Mouse (Mus musculus): ENCODE measurements at regions not wholly inside any gene's neighbourhood (a gene's known extent, or its start where the extent isn't known, plus 50 kb on each side); places are given as distances from the start of the nearest gene placed in this dataset.
"Not testable (repeated sequence)": the region's sequence is repeated elsewhere in the genome, so short reads cannot be mapped to it uniquely, and the experiment has no call there.

DNA sequence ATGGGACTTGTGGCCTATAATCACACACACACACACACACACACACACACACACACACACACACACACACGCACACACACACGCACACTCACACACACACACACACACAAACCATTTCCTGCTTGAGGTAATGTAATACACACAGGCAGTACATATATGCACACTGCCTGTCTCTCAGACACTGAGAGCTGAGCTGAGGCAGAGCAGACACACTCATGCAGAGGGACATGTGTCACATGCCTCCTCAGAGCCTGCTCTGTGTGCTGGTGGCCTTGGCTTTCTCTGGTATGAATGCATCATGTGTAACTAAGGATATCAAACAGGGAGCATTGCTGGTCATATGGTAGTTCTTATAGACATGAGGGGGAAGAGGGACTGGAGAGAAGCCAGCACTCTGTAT, 604.7 kb downstream of the Dad1 start:
- not testable (repeated sequence) for H3K27ac ChIP-seq (ENCODE audit: insufficient read depth, low read depth, low read length); H3K4me1 ChIP-seq (ENCODE audit: control insufficient read depth, insufficient read depth, low read length); H3K4me3 ChIP-seq (ENCODE audit: insufficient read depth, low read depth, low read length)
- 100% methylated on average over 2 of the region's 2 CpGs for WGBS

DNA sequence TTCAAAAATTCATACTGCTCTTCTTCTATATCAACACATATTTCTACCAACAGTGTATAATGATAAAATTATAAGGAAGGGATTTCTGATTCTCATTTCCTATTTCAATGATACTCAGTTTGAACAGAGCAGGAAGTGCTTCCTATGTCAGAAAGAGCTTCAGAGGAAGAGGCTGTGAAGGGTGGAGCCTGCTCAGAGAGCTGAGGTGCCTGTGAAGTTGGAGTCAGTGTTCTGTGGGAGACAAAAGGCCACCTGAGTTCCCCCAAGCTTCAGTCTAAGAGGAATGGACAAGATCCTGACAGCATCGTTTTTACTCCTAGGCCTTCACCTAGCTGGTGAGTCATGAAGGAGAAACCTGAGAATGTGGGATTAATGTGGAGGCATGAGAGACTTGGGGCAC, 613.5 kb downstream of the Dad1 start:
- WGBS: 79% methylated on average over 1 of the region's 1 CpGs
- H3K4me3 ChIP-seq (ENCODE audit: insufficient read depth, low read depth, low read length); H3K27ac ChIP-seq (ENCODE audit: insufficient read depth, low read depth, low read length); H3K4me1 ChIP-seq (ENCODE audit: control insufficient read depth, insufficient read depth, low read length): not testable (repeated sequence)

DNA sequence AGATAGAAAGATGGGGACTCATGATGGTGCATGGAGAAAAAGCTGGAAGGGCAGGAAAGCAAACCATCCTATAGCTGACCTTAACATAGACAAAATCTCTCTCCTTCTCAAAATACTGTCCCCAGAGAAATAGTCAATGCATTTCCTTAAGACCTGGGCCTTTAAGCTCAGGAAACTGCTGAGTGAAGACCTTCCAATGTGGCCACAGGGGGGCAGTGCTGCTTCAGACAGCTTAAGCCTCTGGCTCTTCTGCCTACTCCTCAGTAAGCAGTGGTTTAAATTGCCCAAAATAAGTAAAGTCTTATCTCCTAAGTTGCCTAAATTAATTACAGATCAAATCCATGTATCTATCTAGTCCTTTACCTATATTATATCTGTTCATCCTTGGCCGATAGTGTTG, 616.2 kb downstream of the Dad1 start:
- not testable (repeated sequence) for H3K27ac ChIP-seq (ENCODE audit: insufficient read depth, low read depth, low read length); H3K4me1 ChIP-seq (ENCODE audit: control insufficient read depth, insufficient read depth, low read length); H3K4me3 ChIP-seq (ENCODE audit: insufficient read depth, low read depth, low read length)
- 91% methylated on average over 1 of the region's 1 CpGs for WGBS

DNA sequence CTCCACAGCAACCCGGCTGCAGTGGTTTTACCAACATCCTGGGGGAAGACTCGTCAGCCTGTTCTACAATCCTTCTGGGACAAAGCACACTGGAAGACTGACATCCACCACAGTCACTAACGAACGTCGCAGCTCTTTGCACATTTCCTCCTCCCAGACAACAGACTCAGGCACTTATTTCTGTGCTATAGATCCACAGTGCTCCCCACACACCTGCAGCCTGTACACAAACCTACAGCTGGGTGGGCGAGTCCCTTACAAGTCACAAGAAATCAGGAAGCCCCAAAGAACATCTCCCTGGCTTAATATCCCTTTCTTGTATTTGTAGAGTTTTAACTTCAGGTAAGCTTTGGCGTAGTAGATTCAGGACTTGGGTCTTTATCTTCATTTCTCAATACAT, 618.7 kb downstream of the Dad1 start:
- not testable (repeated sequence) for H3K27ac ChIP-seq (ENCODE audit: insufficient read depth, low read depth, low read length); H3K4me3 ChIP-seq (ENCODE audit: insufficient read depth, low read depth, low read length); H3K4me1 ChIP-seq (ENCODE audit: control insufficient read depth, insufficient read depth, low read length)
- WGBS: 33% methylated on average over 7 of the region's 7 CpGs

DNA sequence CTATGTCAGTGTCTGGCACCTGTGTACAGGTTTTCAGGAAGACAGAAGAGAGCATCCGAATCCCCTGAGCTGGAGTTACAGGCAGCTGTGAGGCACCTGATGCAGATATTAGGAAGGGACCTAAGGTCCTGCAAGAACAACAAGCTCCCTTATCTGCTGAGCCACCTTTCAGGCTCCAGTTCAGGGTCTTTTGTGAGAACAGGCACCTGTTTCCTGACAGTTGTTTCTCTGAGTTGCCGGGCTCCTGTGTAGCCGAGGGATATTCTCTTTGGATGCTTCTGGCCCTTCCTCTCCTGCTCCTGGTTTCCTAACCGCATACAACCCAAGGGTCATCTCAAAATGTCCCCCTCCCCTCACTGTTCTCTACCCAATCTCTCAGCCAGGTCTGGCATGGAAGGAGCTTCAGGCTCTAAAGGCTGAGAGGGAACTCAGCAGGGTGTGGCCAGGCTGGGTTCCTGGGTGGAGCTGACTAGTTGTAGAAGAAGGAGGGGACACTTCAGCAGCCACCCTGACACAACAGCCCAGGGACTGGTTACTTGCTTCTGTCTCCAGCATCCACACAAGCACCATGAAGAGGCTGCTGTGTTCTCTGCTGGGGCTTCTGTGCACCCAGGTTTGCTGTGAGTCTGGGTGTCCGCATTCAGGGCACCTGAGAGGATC, 619.5 kb downstream of the Dad1 start:
- WGBS: 51% methylated on average over 5 of the region's 5 CpGs
- not testable (repeated sequence) for H3K4me3 ChIP-seq (ENCODE audit: insufficient read depth, low read depth, low read length)

DNA sequence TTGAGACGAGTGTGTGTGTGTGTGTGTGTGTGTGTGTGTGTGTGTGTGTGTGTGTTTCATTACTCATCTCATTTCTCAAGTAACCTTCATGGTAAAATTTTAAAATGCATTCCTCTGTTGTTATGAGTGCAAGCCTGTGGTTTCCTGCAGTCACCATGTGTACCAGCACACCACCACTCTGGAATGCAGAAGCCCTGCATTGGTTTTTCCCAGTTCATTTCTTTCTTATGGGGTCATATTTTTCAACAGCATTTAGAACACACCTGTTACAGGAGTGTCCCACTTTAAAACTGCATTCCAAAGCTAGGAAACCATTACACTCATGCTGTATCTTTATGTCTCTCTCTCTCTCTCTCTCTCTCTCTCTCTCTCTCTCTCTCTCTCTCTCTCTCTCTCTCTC, 620.2 kb downstream of the Dad1 start:
- H3K4me3 ChIP-seq (ENCODE audit: insufficient read depth, low read depth, low read length); H3K27ac ChIP-seq (ENCODE audit: insufficient read depth, low read depth, low read length); H3K4me1 ChIP-seq (ENCODE audit: control insufficient read depth, insufficient read depth, low read length): not testable (repeated sequence)
- WGBS: 48% methylated on average over 1 of the region's 1 CpGs

More for the DNA sequence above, 619.5 kb downstream of the Dad1 start:
- H3K27ac ChIP-seq (ENCODE audit: insufficient read depth, low read depth, low read length); H3K4me1 ChIP-seq (ENCODE audit: control insufficient read depth, insufficient read depth, low read length): not testable (repeated sequence)

- WGBS: 66% methylated on average over 4 of the region's 4 CpGs
- not testable (repeated sequence) for H3K27ac ChIP-seq (ENCODE audit: insufficient read depth, low read depth, low read length); H3K4me1 ChIP-seq (ENCODE audit: control insufficient read depth, insufficient read depth, low read length); H3K4me3 ChIP-seq (ENCODE audit: insufficient read depth, low read depth, low read length)
Measured at GRCm38 (mm10) chr14:53621376-53621775, 632.5 kb downstream of the Dad1 start.

DNA sequence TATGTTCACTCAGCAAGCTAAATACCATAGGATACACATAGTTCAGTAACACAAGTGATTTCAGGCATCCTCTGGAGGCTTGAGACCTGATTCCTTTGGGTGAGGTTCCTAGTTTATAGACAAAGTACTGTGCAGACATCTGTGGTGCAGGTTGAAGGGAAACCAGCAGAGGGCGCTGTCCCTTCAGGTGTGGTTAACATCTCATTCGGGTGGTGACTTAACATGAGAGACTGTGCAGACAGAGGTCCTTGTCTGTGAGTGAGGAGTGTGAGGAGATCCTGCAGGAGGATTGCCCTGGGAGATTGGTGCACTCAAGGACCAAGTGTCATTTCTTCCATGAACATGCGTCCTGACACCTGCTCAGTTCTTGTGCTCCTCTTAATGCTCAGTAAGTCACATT, 637.8 kb downstream of the Dad1 start:
- H3K4me1 ChIP-seq (ENCODE audit: control insufficient read depth, insufficient read depth, low read length); H3K4me3 ChIP-seq (ENCODE audit: insufficient read depth, low read depth, low read length); H3K27ac ChIP-seq (ENCODE audit: insufficient read depth, low read depth, low read length): not testable (repeated sequence)
- 44% methylated on average over 3 of the region's 3 CpGs for WGBS

DNA sequence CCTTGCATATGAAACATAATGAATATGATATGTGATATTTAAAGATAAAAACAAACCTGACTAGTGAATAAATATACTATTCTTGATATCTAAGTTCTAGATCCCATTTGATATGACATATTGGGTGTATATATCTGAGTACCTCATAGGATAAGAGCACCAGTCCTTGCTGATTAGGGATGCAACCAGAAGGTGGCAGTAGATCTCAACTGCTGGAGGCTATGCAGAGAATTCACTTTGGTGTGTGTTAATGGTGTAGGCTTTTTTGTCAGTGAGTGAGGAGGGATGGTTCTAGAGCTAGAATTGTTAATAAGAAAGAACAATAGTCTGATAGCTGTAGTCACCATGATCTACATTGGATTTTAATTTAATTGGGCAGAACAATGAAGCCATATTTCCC, 639.6 kb downstream of the Dad1 start:
- TF ChIP-seq CTCF (IDR thresholded peaks at IDR 0.05; ENCODE audit: insufficient read depth, low read depth, low read length) (no peak), POLR2A (IDR thresholded peaks at IDR 0.05; ENCODE audit: insufficient read depth, low read depth, low read length) (no peak)
- H3K27ac ChIP-seq (ENCODE audit: insufficient read depth, low read depth, low read length): no peak overlapping the region
- H3K4me3 ChIP-seq (ENCODE audit: insufficient read depth, low read depth, low read length): no peak overlapping the region
- no peaks in the 10 kb centered on the region for H3K4me1 ChIP-seq (ENCODE audit: control insufficient read depth, insufficient read depth, low read length)

GRCm38 (mm10) chr14:53599299-53599698, 654.6 kb downstream of the Dad1 start:
- H3K4me1 ChIP-seq (ENCODE audit: control insufficient read depth, insufficient read depth, low read length); H3K4me3 ChIP-seq (ENCODE audit: insufficient read depth, low read depth, low read length); H3K27ac ChIP-seq (ENCODE audit: insufficient read depth, low read depth, low read length): not testable (repeated sequence)
- 52% methylated on average over 3 of the region's 3 CpGs for WGBS

- not testable (repeated sequence) for H3K4me1 ChIP-seq (ENCODE audit: control insufficient read depth, insufficient read depth, low read length); H3K4me3 ChIP-seq (ENCODE audit: insufficient read depth, low read depth, low read length); H3K27ac ChIP-seq (ENCODE audit: insufficient read depth, low read depth, low read length)
Measured at GRCm38 (mm10) chr14:53597287-53597686, 656.6 kb downstream of the Dad1 start.

DNA sequence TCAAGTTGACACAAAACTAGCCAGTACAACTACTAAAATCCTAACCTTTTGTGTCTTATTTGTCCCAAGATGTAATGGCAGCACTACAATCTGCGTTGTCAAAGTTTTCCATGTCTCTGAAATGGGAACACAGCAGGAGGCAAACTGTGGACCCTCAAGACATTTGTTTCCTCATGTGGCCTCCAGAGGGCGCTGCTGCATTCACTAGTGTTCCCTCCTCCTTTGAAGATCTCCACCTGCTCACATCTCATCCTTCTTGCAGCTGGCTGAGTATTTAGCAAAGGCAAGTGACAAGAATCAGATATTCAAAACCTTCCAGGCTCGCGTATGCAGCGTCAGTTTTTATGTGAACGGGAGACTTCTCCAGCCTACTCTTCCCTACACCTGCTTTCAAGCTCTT, 663.3 kb downstream of the Dad1 start:
- H3K4me3 ChIP-seq (ENCODE audit: insufficient read depth, low read depth, low read length); H3K4me1 ChIP-seq (ENCODE audit: control insufficient read depth, insufficient read depth, low read length); H3K27ac ChIP-seq (ENCODE audit: insufficient read depth, low read depth, low read length): not testable (repeated sequence)
- WGBS: 41% methylated on average over 6 of the region's 6 CpGs

GRCm38 (mm10) chr14:53582528-53582927, 671.4 kb downstream of the Dad1 start:
- WGBS: 92% methylated on average over 6 of the region's 6 CpGs
- H3K4me1 ChIP-seq (ENCODE audit: control insufficient read depth, insufficient read depth, low read length); H3K27ac ChIP-seq (ENCODE audit: insufficient read depth, low read depth, low read length); H3K4me3 ChIP-seq (ENCODE audit: insufficient read depth, low read depth, low read length): not testable (repeated sequence)

DNA sequence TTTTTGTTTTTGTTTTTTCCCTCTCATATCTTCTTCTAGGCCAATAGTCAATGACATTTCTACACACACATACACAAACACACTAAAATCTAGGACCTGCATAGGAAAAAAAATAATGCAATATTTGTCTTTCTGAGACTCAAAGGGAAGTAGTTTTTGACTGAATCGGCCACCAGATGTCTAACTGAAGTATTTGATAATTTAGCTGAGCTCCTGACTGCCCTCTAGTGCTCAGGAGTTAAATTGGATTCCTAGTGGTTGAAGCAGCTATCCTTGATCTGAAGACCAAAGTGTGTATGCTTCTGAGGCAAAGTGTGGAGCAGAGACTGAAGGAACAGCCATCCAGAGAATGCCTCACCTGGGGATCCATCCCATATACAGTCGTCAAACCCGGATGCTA, 672.2 kb downstream of the Dad1 start:
- H3K4me1 ChIP-seq (ENCODE audit: control insufficient read depth, insufficient read depth, low read length); H3K27ac ChIP-seq (ENCODE audit: insufficient read depth, low read depth, low read length); H3K4me3 ChIP-seq (ENCODE audit: insufficient read depth, low read depth, low read length): not testable (repeated sequence)
- WGBS: 51% methylated on average over 3 of the region's 3 CpGs

DNA sequence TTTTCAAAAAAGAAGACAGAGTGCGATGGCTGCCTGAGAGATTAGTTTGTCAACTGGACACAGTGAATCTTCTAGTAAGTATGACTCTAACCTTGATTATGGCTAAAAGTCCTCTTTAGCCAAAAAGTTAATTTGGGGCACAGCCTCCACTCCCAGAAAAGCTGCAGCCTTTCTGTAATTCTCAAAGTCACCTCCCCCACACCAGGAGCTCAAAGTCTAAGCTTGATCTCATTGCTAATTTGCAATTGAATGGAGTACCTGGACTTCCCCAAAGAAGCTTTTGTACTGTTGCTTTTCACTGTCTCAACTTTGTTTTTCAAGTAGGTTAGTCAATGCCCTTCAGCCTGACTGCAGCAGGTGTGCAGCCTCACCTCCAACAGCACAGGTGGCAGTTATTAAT, 677.0 kb downstream of the Dad1 start:
- not testable (repeated sequence) for H3K27ac ChIP-seq (ENCODE audit: insufficient read depth, low read depth, low read length); H3K4me3 ChIP-seq (ENCODE audit: insufficient read depth, low read depth, low read length); H3K4me1 ChIP-seq (ENCODE audit: control insufficient read depth, insufficient read depth, low read length)
- 100% methylated on average over 1 of the region's 1 CpGs for WGBS

Data from olfactory bulb, adult 2 months (tissue).